Mouse (Mus musculus) olfactory bulb, adult 2 months (tissue): Measurements from ENCODE around the gene Olfr215. TPM values are rescaled to one million over a fixed set of nuclear protein-coding genes. Genes with fewer than 3 reads are reported as not detected.
"Not testable (repeated sequence)": the region's sequence is repeated elsewhere in the genome, so short reads cannot be mapped to it uniquely, and the experiment has no call there.

Experiments
- H3K27ac ChIP-seq: fragments of 200-500 bp; 2 replicates; pipeline ENCODE4 v1.5.1; 2012; ENCODE audit warnings: low read depth, low read length; ENCODE audit not compliant: insufficient read depth
- H3K4me1 ChIP-seq: fragments of 200-500 bp; 2 replicates; pipeline ENCODE4 v1.6.1; 2012; ENCODE audit warnings: low read length; ENCODE audit not compliant: control insufficient read depth, insufficient read depth
- H3K4me3 ChIP-seq: fragments of 200-500 bp; 2 replicates; pipeline ENCODE4 v1.5.1; 2012; ENCODE audit warnings: mild to moderate bottlenecking, low read depth, low read length, moderate library complexity; ENCODE audit not compliant: insufficient read depth
- CTCF ChIP-seq: fragments of 200-500 bp; IDR thresholded peaks from 2 replicates; pipeline ENCODE4 v1.5.1; 2012; ENCODE audit warnings: low read depth, mild to moderate bottlenecking, low read length, moderate library complexity; ENCODE audit not compliant: insufficient read depth
- POLR2A ChIP-seq: fragments of 200-500 bp; IDR thresholded peaks from 2 replicates; pipeline ENCODE4 v1.6.1; 2012; ENCODE audit warnings: mild to moderate bottlenecking, low read depth, low read length, moderate library complexity; ENCODE audit not compliant: insufficient read depth
- WGBS: fragments of 180-500 bp; shearing (Covaris S2); methylation state at CpG from one replicate; pipeline ENCODE4 v1.1.7; 2018; 5-methylcytosine and 5-hydroxymethylcytosine counted together
- polyA plus RNA-seq: library from polyadenylated mRNA; stranded (reverse); fragments of >200 nt; gene quantifications from 2 replicates; pipeline ENCODE4 v1.2.4, GENCODE M21; 2012; ENCODE audit warnings: low replicate concordance; ENCODE audit not compliant: missing spikeins, insufficient read depth, insufficient read length

The Olfr215 gene
- polyA plus RNA-seq, 1 experiment: not detected

DNA sequence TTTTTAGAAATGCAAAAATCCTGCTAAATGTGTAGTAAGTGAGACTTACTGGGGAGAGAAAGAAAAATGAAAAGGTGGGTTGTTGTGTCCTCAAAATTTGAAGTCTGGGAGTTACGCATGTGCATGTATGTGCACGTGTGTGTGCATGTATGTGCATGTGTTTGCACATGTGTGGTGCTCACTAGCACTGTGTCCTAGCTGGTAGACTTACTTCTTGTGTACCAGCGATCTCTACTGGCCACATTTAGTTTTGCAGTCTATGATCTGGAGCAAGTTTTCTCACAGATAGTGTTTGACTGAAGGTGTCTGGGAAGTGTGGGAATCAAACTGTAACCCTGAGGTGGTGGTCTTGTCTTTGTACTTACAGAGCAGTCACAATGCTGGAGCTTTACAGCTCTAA lies 14.2 kb downstream of the Olfr215 start:
- TF ChIP-seq POLR2A: no peak
- TF ChIP-seq CTCF: no peak
- Histone ChIP-seq H3K27ac (no peak overlapping the region), H3K4me1 (no peaks in the 10 kb centered on the region), H3K4me3 (no peak overlapping the region)
- 31% methylated on average over 3 of the region's 3 CpGs for WGBS

DNA sequence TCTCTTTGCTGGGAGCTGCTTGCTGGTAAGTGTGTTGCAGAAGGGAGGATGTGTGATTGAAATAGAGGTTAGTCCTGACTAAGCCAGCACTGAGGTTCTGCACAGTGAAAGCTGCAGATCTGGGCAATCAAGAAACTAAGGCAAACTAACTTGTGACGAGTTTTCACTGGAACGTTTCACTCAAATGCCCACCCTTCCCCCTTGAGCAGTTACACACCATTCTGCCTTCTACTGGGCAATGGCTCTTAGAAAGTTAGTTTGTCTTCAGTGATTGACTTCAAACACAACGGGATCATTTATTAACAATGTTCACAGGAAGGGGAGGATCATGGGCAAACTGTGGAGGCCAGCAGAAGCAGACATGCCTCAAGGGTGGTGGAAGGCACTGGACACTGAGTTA lies 29.0 kb downstream of the Olfr215 start:
- no peak for TF ChIP-seq POLR2A
- TF ChIP-seq CTCF: no peak
- Histone ChIP-seq H3K27ac (no peak overlapping the region), H3K4me1 (no peaks in the 10 kb centered on the region), H3K4me3 (no peak overlapping the region)
- WGBS: 71% methylated on average over 3 of the region's 3 CpGs

GRCm38 (mm10) chr6:116553935-116554334 lies 30.1 kb downstream of the Olfr215 start, which contains the start of gene Olfr214:
Gene Olfr214, plus strand, starts transcription at chr6:116554235.
- Histone ChIP-seq H3K4me3 (no peak within 1 kb of the TSS), H3K27ac (no peak within 1 kb of the TSS), H3K4me1 (no peaks in the 10 kb centered on the region)
- no peak for TF ChIP-seq POLR2A
- no peak for TF ChIP-seq CTCF
- WGBS: 81% methylated on average over 1 of the region's 1 CpGs

DNA sequence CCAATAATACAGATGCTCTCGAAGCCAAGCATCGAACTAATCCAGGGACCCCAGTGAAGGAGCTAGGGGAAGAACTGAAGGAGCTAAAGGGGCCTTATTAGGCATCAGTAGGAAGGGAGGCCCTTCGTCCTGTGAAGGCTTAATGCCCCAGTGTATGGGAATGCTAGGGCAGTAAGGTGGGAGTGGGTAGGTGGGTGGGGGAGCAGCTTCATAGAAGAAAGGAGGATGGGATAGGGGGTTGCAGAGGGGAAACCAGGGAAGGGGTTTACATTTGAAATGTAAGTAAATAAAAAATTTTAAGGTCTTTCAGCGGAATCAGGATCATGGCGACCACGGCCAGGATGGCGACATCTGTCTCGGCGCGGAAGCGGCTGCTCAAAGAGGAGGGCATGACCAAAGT lies 33.2 kb downstream of the Olfr215 start, which contains the start of gene Gm5580:
Gene Gm5580, plus strand, starts transcription at position 301 of the 400 bp plus-strand sequence.
- H3K4me3 ChIP-seq, H3K4me1 ChIP-seq, H3K27ac ChIP-seq: not testable (repeated sequence)
- WGBS: 94% methylated on average over 11 of the region's 11 CpGs

- WGBS: 85% methylated on average over 2 of the region's 2 CpGs
- H3K27ac ChIP-seq: no peak overlapping the region
- no peak overlapping the region for H3K4me3 ChIP-seq
- TF ChIP-seq POLR2A (no peak), CTCF (no peak)
- no peaks in the 10 kb centered on the region for H3K4me1 ChIP-seq
Measured at GRCm38 (mm10) chr6:116542500-116542899, 41.5 kb downstream of the Olfr215 start.

DNA sequence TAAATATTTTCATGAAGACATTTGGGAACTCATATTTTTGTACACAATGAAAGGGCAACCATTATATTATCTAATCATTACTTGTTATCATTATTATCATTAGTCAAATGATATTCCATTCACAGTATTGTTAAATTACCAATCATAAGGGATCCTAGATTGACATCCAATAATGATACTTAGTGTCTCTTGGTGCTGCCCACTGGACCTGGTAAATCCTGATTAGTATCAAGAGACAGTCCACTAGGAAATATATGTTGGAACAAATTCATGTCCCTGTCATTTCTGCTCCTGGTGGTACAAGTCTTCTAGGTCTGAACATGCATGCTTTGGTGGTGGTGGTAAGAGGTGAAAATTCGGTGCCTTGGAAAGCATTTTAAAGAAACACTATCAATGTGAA lies 45.8 kb downstream of the Olfr215 start, which contains the start of gene Olfr213:
Gene Olfr213, plus strand, starts transcription at position 301 of the 400 bp plus-strand sequence.
- H3K4me3 ChIP-seq: no peak within 1 kb of the TSS
- WGBS: 88% methylated on average over 1 of the region's 1 CpGs
- no peak within 1 kb of the TSS for H3K27ac ChIP-seq
- no peaks in the 10 kb centered on the region for H3K4me1 ChIP-seq
- TF ChIP-seq POLR2A (no peak), CTCF (no peak)

Other genes with a start within 250 kb of the Olfr215 start
- not detected in 2 replicates for gene March8, start 246.2 kb downstream of the Olfr215 start, polyA plus RNA-seq
- not detected in 2 replicates for gene Alox5, start 123.0 kb downstream of the Olfr215 start, polyA plus RNA-seq
- not detected in 2 replicates for gene Olfr211, start 95.1 kb downstream of the Olfr215 start, polyA plus RNA-seq
- gene Olfr212, start 77.7 kb downstream of the Olfr215 start, polyA plus RNA-seq: not detected in 2 replicates
- not detected in 2 replicates for gene Olfr213, start 45.7 kb downstream of the Olfr215 start, polyA plus RNA-seq
- gene Gm5580, start 33.1 kb downstream of the Olfr215 start, polyA plus RNA-seq: not detected in 2 replicates
- not detected in 2 replicates for gene Olfr214, start 30.0 kb downstream of the Olfr215 start, polyA plus RNA-seq
- not detected in 2 replicates for gene Zfp422, start 44.8 kb upstream of the Olfr215 start, polyA plus RNA-seq
- not detected in 2 replicates for gene Depp1, start 66.4 kb upstream of the Olfr215 start, polyA plus RNA-seq
- not detected in 2 replicates for gene Rassf4, start 89.8 kb upstream of the Olfr215 start, polyA plus RNA-seq
- gene Tmem72, start 132.7 kb upstream of the Olfr215 start, polyA plus RNA-seq: not detected in 2 replicates